Mouse (Mus musculus) 3134 (cell line): ENCODE data around the gene Cetn4.

Experiments used
- DNase-seq: peaks from one replicate; pipeline ENCODE4 v3.0.0-alpha.2; 2011; ENCODE audit warnings: low spot score; ENCODE audit not compliant: insufficient read length; ENCODE audit errors: extremely low read depth

Cetn4 gene

DNA sequence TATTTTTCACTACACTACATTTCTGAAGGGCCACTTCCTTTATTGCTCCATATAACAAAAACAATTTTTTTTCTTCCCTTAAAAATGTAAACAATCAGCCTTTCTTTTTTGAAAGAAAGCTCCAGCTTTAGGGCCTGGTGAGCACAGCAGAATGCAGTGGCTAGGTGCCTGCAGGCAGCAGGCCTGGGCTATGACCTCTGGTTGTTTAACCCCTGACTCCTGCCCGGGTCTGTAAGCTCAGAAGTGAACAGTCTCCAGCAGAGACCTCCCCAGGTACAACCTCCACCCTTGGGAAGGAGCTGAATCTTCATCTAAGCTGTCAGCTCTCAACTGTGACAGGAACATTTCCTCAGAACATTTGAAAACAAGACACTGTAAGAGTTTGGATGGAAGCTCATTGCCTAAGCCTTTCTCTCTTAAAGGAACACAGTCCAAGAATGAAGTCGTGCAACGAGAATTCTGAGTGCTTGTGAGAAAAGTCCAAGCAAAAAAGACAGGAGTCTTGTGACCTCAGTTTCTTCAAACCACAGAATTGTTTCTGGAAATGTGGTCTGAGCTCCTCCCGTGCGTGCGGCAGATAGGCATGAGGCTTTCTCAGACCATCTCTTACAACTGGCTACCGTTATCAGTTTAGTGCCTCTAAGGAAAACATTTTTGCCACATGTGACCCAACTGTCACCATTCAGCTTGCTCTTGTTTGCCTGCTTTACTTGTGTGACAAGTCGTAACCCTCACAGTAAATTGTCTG, 8.9 kb downstream of the Cetn4 start:
- DNase-seq = no peak

DNA sequence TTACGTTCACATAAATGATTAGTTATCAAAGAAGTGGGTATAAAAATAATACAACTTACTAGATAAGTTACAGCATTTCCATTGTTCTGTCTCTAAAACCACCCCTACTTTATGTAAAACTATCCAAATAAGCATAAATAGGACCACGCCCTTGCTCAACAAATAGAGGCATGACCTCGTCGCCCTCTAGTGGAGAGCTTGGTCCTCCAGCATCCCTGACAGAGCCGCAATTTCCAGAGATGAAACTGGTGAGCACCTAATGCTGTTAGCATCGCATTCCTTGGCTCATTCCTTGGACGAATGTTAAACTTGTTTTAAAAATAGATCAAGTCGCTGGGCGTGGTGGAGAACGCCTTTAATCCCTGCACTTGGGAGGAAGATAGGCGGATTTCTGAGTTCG, 9.8 kb downstream of the Cetn4 start:
- peak; percentile 45 for DNase-seq

DNA sequence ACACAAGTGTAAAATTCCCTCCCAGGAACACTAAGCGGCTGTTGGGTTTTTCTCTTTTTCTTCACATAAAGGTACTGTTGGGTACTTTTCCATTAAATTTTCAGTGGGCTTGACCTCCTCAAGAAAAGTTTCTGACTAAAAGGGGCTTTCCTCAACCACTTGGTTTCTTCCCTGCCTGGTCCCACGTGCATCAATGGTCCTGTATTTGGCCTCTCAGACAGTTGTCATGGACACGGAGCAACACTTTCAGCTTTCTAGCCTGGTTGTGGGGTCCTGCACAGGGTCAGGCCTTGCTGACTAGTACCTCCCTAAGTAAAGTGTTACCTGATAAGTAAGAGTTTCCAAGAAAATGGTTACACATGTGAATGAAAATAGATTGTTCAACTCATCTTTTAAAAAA, 13.0 kb downstream of the Cetn4 start:
- DNase-seq = no peak

DNA sequence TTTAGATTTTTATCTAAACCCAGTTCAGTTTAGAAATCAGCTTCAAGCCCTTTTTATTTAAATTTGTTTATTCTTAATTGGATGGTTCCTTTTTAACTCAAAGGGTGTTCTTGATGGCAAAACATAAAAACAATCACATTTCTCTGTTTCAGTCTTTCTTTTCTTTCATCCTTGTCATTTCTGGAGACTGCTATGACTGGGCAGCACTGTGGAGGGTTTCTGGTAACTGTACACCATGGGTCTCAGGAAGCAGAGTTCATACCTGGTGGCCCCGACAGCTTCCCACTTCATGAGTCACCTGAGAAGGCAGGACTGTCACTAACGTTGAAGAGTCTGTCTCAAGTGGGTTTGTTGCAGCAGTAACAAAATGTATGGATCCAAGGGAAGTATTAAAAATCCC, 19.9 kb downstream of the Cetn4 start:
- no peak for DNase-seq

DNA sequence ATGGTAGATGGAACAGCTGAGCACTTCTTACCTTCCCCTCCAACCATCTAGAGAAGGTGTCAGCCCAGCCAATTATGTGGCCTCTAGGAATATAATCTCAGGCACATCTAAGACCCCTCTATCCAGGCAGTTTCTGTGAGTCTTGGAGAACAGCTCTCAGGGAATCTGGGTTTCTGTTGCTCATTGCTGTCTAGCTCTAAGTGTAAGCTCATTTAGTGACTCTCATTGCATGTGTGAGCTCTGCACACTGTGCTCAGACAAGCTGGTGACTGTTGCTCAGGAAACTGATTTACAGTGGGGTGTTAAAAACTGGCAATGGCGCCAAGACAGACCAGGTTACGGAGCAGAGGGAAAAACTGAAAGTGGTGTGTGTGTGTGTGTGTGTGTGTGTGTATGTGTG, 20.6 kb downstream of the Cetn4 start:
- no peak for DNase-seq

DNA sequence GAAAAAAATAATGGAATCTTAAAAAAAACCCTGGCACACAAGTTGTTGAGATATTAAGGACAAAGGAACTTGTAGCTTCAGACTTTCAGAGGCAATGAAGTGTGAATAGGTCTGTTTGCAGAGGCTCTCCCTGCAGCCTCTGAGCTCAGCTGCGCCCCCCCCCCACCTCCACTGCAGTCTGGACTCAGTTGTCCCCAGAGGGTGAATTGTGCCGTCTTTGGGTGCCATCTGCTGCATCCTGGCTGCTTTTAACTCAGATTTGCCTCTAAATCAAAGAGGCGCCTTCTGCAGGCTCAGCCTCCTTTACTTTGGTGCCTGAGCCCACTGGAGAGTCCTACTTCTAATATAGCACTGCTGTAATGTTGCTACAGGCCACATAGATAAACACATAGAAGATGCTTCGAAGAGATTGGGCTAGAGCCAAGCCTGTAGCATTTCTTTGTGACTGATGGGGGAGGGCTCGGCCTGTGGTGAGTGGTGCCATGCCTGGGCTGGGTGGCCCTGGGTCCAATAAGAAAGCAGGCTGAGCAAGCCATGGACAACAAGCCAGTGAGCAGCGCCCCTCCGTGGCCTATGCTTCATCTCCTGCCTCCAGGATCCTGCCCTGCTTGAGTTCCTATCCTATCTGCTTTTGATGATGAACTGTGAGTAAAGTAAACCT, 21.5 kb downstream of the Cetn4 start:
- no peak for DNase-seq

DNA sequence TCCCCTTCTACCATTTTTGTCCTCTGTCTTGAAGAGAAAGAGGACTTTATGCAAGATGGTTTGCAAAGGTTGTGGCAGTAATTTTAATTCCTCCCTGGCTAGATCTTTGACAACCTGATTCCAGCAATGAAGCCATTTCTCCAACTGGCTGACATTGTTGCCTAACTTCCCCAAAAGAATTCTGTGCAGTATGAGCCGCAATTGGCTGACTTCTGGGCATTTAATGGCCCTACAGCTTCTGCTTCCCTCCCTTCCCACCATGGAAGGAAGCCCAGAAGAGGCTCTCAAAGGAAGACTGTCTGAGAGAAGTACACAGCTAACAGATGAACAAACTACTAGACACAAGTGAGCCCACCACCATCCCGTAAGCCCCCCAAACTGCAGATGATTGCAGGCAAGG, 23.3 kb downstream of the Cetn4 start:
- no peak for DNase-seq

DNA sequence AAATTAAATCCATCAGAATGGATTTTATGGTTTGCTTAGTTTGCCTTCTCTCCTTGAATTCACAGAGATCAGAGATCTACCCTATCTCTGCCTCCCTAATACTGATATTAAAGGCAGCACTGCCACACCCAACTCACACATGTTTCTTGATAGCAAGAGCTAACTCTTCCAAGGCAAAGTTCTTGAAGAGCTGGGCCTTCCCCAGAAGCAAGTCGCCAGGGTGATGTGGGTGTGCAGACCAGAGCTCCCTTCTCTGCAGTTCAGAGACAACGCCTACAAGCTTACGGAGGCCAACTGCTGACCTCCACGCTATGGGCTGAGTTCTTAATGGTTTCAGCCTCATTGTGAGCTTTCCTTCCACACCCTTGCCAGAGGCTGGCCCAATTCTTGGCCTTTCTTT, 29.3 kb downstream of the Cetn4 start:
- DNase-seq = no peak

DNA sequence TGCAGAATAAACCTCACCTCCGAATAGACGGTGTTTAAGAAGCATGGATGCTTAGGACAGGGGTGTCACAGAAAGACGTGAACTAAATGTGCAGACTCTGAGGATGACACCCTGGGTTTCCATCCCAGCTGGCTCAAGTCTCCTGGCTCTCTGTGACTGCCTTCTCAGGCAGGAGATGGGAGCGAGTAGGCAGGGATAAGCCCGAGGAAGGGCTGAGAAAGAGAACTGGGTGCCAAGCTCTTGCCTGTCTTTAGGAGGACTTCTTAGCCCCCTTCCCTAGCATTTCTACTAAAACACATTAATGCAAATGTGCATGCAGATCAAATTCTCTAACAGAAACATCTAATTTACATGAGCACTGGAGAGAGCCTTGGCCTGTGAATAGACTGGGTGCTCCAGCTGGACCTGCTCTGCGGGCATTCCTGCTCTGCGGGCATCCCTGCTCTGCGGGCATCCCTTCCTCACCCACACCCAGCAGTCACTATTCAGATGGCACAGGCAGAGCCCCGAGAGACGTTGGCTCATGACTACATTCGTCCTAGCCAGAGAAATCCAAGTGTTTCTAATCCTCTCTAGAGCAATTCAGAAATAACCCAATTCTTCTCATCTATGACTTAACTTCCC, 30.1 kb downstream of the Cetn4 start:
- DNase-seq = no peak

DNA sequence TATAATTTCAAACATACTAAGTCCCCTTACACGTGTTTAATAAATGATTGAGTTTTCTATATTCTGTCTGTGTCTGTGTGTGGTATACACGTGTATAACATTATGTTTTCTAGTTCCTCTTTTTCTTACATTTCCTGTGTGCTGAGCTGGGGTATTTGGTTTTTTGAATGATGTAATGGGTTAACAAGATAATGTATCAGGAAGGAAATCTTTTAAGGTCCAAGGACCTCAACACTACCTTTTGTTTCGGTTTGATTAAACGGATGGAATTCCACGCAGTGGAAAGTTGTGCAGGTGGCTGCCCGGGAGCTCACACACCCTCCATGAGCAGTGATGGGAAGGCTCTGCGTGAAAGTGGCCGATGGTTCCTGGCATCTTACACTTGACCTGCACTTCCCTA, 31.6 kb downstream of the Cetn4 start:
- no peak for DNase-seq

DNA sequence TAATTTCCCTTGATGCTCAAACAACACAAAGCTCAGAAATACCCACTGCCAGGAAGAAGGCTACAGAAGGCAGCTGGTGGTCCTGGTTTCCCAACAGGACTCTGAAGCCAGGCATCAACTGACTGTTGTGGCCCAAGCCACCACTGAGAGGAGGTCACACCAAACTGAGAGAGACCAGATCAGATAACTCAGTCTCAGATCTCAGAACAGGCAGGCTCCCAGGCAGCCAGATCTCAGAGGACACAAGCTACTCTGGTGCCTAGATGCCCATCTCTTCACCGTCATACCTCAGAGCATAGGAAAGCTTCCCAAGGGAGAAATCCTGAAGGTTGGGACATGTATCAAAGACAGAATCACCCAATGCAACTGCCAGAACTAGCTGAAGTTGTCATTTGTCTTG, 32.3 kb downstream of the Cetn4 start:
- no peak for DNase-seq

DNA sequence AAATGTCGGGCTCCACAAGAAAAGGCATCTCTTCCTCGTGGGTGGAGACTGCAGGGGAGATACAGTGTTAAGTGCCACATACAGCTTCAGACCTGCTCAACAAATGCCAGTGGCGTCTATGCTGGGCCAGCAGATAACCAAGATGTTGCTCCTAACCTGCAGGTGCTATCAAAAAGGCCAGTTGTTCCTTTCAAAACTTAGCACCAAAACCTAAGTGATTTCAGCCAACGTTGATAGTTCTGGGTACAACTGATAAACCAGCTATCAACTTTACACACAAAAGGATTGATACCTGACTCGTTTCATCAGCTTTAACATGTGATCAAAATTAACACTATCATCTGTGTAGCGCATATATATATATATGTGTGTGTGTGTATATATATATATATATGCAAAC, 37.8 kb downstream of the Cetn4 start:
- DNase-seq = no peak

DNA sequence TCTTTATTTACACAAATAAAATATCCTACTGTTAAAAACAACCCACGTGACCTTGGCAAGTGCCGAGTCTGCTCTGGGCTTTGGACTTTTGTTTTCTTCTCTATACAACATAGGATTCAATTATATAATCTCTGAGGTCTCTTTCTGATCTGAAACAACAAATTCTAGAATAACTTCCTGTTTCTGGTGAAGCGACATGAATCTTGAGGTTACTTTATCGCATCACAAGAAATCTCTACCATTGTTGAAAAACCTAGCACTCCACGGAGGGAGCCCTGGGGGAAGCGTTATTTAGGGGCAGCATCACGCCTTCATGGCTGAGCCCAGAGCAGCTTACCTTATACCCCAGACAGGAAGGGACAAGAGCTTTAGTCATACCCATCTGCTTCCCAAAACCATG, 39.4 kb downstream of the Cetn4 start:
- DNase-seq = no peak

DNA sequence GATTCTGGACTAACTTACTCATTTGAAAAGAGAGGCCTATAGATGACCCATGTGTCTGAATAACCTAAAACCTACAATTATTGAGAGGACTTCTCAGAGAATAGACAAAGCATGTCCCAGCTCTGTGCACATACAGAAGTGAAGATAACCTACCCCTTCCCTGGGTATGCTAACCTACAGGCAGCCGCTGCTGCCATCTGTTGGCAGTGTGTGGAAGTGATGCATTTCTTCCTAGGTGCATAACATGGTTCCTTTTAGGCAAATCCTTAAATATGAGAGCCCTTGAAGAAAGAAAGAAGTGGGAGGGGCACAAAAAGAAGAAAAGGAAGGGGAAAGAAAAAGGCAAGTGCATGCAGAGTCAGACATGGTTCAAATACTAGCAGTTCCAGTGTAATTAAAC, 41.3 kb downstream of the Cetn4 start:
- no peak for DNase-seq

DNA sequence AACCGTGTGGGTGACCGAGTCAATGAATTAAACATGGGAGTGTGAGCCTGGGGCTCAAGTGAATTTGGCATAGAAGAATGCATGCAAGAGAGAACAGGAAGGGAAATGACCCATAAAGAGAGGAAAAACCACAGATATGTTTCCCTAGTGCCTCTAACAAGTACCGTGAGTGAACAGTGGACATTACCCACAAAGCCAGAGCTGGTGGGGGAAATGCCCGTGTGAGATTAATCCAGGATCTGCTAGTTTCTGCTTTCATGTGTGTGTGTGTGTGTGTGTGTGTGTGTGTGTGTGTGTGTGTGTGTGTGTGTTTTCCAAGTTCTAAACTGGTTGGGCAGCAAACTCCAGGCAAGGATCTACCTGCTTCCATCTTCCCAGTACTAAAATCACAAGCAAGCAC, 42.6 kb downstream of the Cetn4 start:
- no peak for DNase-seq

DNA sequence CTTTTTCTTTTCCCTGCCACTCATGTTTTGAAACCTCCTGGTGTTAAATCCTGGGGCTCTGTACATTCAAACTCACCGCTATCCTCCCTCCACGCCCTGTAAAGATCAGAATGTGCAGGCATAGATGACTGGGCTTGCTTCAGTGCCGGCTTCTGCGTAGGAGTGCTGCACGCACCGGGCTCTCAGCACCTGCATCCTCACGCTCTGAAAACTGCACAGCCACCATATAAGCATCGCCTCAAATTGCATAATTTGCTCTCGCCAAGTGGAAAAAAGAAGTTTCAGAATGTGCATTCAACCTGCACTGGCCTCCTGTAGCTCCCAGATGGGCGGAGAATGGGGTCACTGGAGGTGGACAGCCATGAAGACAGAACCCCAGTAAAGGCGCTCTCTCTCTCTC, 44.2 kb downstream of the Cetn4 start:
- no peak for DNase-seq

DNA sequence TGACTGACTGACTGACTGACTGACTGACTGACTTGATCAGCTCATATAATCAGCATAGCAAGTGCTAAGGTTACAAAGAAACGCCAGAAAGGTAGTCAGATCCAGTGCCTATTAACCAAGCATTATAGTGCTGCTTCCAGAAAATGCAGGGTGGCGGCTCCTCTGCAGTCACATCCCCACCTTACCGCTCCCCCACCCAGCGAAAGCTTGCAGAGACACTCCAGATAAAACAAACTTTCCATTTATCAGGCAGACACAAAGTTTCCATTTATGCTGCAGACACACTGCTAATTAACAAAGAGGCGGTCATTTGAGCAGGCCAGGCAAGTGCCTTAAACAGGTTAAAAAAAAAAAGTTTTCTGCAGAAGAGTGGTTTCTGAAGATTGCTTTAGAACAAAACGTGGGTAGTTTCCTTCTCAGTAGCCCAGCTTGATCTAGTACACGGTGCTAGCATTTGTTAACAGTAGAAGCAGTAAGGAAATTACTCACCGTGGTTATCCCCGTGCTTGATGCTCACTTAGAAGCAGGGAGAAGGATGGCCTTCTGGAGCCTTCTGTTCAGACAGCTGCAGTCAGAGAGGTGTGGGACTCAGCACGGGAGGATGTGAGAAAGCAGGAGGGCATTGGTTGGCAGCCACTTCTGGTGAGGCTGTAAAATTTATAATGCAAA, 53.0 kb downstream of the Cetn4 start:
- no peak for DNase-seq

DNA sequence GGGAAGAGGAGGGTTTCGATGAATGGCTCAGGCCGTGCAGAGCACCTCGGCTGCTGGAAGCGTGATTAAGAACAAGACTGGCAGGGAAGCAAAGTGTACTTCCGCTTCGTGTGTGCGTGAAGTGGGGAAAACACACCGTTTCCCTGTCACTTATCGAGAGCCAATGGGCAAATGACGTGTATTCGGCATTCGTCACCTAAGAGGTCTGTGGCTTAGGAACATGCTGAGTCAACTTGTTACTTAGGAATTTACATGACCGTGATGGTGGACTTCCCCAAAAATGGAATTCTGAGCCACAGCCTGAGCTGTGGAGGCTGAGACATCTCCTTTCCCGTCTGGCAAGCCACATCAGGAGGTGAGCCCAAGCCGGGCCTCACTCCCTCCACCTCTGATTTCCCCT, 54.7 kb downstream of the Cetn4 start:
- DNase-seq = peak; percentile 10
